Mouse (Mus musculus) heart, embryonic 13.5 days (tissue): Measurements from ENCODE around the gene Rasal1. TPM values are rescaled to one million over a fixed set of nuclear protein-coding genes. Genes with fewer than 3 reads are reported as not detected.

ENCODE experiments used
- ATAC-seq: fragments of 200-750 bp; cut with Nextera tagmentation; 2 replicates; pipeline ENCODE4 v1.8.0; 2017; ENCODE audit warnings: moderate TSS enrichment; ENCODE audit not compliant: insufficient number of reproducible peaks, low FRiP score, low TSS enrichment; ENCODE audit errors: extremely low read depth
- H3K27ac ChIP-seq: fragments of 300-500 bp; sonication (generic); replicated peaks from 2 replicates; pipeline ENCODE4 v1.5.1; 2015; ENCODE audit warnings: moderate library complexity, mild to moderate bottlenecking, inconsistent platforms
- H3K27me3 ChIP-seq: fragments of 300-500 bp; sonication (generic); replicated peaks from 2 replicates; pipeline ENCODE4 v1.6.1; 2015; ENCODE audit warnings: mild to moderate bottlenecking, inconsistent platforms
- H3K36me3 ChIP-seq: fragments of 300-500 bp; sonication (generic); 2 replicates; pipeline ENCODE4 v1.6.1; 2015; ENCODE audit warnings: mild to moderate bottlenecking, inconsistent platforms
- H3K4me1 ChIP-seq: fragments of 300-500 bp; sonication (generic); 2 replicates; pipeline ENCODE4 v1.6.1; 2015; ENCODE audit warnings: inconsistent platforms
- H3K4me2 ChIP-seq: fragments of 300-500 bp; sonication (generic); 2 replicates; pipeline ENCODE4 v1.6.1; 2015; ENCODE audit warnings: inconsistent platforms, mild to moderate bottlenecking, moderate library complexity
- H3K4me3 ChIP-seq: fragments of 300-500 bp; sonication (generic); 2 replicates; pipeline ENCODE4 v1.5.1; 2015; ENCODE audit warnings: moderate library complexity, mild to moderate bottlenecking, inconsistent platforms
- H3K9ac ChIP-seq: fragments of 300-500 bp; sonication (generic); 2 replicates; pipeline ENCODE4 v1.6.1; 2015; ENCODE audit warnings: inconsistent platforms, mild to moderate bottlenecking, moderate library complexity
- H3K9me3 ChIP-seq: fragments of 300-500 bp; sonication (generic); 2 replicates; pipeline ENCODE4 v1.6.1; 2016; ENCODE audit warnings: inconsistent platforms
- WGBS: fragments of 180-500 bp; shearing (Covaris S2); methylation state at CpG from one replicate; pipeline ENCODE4 v1.1.7; 2015; ENCODE audit warnings: mixed read lengths; 5-methylcytosine and 5-hydroxymethylcytosine counted together
- polyA plus RNA-seq: library from polyadenylated mRNA; unstranded; fragments of >200 nt; fragmentation: Nextera tagmentation; extraction: Ambion mirVana; gene quantifications from 2 replicates; pipeline ENCODE4 v1.2.1, GENCODE M21; 2015

The Rasal1 gene
- polyA plus RNA-seq, 1 experiment from 2014 or later = 0.37 TPM

DNA sequence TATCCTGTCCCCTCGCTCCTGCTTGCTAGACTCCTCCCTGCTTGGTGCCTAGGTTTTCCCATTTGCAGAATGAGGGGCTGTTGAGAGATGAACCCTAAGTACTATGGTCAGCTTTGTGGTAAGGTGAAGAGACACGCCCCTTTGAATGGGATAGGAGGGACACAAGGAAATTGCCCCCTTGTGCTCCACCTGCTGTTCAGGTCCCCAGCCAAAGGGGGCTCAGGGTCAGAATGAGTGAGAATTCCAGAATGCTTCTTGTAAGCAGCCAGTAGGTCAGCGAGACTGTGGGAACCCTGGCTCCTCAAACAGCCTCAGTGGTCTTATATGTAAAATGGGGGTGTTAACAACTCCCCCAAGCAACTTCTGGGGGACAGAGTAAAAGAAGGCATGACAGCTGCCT lies 49.6 kb downstream of the Rasal1 start:
- no peaks in the 10 kb centered on the region for H3K9me3 ChIP-seq
- H3K4me2 ChIP-seq = no peak overlapping the region
- peaks cover 7% of the 10 kb centered on the region; the same call in 1 of the 2 replicates for H3K4me1 ChIP-seq
- 50% methylated on average over 3 of the region's 3 CpGs for WGBS
- H3K27me3 ChIP-seq = peaks cover 100% of the 10 kb centered on the region
- H3K4me3 ChIP-seq = no peak overlapping the region
- ATAC-seq = no peak
- no peaks in the 10 kb centered on the region for H3K36me3 ChIP-seq
- H3K27ac ChIP-seq = no peak overlapping the region
- H3K9ac ChIP-seq = no peak overlapping the region

GRCm38 (mm10) chr5:120698801-120699391 lies 50.3 kb downstream of the Rasal1 start:
- Histone ChIP-seq H3K36me3 (no peaks in the 10 kb centered on the region), H3K4me2 (no peak overlapping the region), H3K9me3 (no peaks in the 10 kb centered on the region), H3K27ac (no peak overlapping the region), H3K4me3 (no peak overlapping the region), H3K9ac (no peak overlapping the region), H3K27me3 (peaks cover 100% of the 10 kb centered on the region), H3K4me1 (peaks cover 7% of the 10 kb centered on the region; the same call in 1 of the 2 replicates)
- ATAC-seq = no peak
- WGBS = 55% methylated on average over 16 of the region's 16 CpGs

DNA sequence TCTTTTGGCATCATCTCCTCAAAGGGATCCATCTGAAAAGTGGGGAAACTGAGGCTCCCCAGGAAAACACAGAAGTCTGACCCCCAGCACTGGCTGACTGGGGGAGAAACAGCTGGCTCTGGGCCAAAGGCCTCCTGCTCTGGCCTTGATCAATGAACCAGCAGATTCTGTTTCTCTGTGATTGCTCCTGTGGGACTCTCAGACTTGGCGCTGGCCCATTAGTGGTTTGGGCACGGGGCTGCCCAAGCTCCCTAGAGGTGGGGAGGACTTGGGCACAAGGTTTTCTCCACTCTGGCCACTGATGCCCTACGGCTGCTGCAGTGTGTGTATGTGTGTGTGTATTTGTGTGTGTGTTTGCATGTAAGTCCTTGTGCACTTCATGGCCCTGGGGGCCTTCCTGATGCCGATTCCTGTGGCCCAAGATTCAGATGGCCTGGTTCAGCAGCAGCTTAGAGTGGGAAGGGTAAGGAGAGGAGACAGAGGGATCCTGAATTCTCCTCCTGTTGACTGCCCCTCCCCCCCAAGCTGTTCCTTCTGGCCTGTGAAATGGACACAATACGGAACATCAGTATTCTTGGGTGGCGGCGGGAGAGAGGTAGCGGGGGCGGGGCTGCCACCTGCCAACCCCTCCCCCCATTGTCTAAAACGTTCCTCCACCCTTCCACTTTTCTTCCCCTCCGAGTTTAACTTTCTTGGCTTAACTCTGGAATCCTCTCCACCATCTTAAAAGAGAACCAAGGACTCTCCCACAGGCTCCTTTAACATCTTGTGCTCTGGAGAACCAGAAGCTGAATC lies 52.6 kb downstream of the Rasal1 start:
- Histone ChIP-seq H3K4me2 (no peak overlapping the region), H3K4me3 (no peak overlapping the region), H3K9ac (no peak overlapping the region), H3K36me3 (no peaks in the 10 kb centered on the region), H3K4me1 (no peaks in the 10 kb centered on the region), H3K9me3 (no peaks in the 10 kb centered on the region), H3K27ac (no peak overlapping the region), H3K27me3 (peaks cover 100% of the 10 kb centered on the region)
- ATAC-seq = no peak
- 57% methylated on average over 11 of the region's 11 CpGs for WGBS

DNA sequence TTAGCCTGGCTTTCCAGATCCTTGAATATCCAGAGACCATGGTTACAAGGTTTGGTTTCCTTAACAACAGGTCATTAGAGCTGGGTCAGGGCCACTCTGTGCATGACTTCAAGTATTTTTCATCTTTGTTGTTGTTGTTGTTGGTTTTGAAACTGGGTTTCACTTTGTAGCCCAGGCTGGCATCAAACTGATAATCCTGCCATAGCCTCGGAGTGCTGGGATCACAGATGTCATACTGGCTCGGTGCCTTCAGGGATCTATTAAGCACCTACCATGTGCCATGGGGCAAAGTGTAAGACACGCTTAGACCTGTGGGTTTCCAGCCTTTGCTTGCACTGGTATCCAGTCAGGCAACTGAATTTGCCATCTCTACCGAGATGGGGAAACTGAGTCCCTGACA lies 53.8 kb downstream of the Rasal1 start:
- H3K27ac ChIP-seq = no peak overlapping the region
- 0 out of 2 replicates have a peak, but pooled peaks cover 4% of the 10 kb centered on the region for H3K4me1 ChIP-seq
- WGBS = 78% methylated on average over 4 of the region's 4 CpGs
- no peak for ATAC-seq
- no peak overlapping the region for H3K4me3 ChIP-seq
- no peaks in the 10 kb centered on the region for H3K9me3 ChIP-seq
- no peak overlapping the region for H3K9ac ChIP-seq
- no peak overlapping the region for H3K4me2 ChIP-seq
- peaks cover 100% of the 10 kb centered on the region for H3K27me3 ChIP-seq
- no peaks in the 10 kb centered on the region for H3K36me3 ChIP-seq

GRCm38 (mm10) chr5:120702969-120703368 lies 54.4 kb downstream of the Rasal1 start:
- Histone ChIP-seq H3K4me1 (0 out of 2 replicates have a peak, but pooled peaks cover 4% of the 10 kb centered on the region), H3K4me3 (no peak overlapping the region), H3K9me3 (no peaks in the 10 kb centered on the region), H3K27me3 (peaks cover 100% of the 10 kb centered on the region), H3K4me2 (no peak overlapping the region), H3K9ac (no peak overlapping the region), H3K36me3 (no peaks in the 10 kb centered on the region), H3K27ac (no peak overlapping the region)
- no peak for ATAC-seq
- 69% methylated on average over 2 of the region's 2 CpGs for WGBS

- H3K36me3 ChIP-seq = no peaks in the 10 kb centered on the region
- H3K9ac ChIP-seq = no peak overlapping the region
- no peaks in the 10 kb centered on the region for H3K9me3 ChIP-seq
- no peak overlapping the region for H3K4me3 ChIP-seq
- no peak overlapping the region for H3K27ac ChIP-seq
- H3K4me1 ChIP-seq = 0 out of 2 replicates have a peak, but pooled peaks cover 4% of the 10 kb centered on the region
- WGBS = 73% methylated on average over 3 of the region's 3 CpGs
- H3K27me3 ChIP-seq = peaks cover 100% of the 10 kb centered on the region
- no peak for ATAC-seq
- no peak overlapping the region for H3K4me2 ChIP-seq
Measured at GRCm38 (mm10) chr5:120703660-120704059, 55.0 kb downstream of the Rasal1 start.

DNA sequence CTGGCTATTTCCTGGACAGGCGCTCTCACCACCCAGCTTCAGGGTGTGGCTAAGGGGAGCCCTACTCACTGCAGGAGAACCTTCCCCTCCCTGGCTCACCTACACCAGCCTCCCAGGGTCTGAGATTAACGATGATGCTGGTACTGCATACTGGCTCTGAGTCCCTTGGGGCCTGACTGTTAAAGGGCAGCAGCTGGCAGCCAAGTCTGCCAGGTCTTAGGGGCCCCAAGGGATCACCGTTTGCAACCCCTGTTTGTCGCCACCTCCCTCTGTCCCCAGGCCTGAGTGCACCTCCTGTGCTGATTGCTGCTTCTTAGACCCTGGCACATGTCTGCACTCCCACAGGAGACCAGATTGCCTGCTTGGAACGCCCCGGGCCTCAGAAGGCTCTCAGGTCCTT lies 55.8 kb downstream of the Rasal1 start:
- Histone ChIP-seq H3K4me1 (0 out of 2 replicates have a peak, but pooled peaks cover 4% of the 10 kb centered on the region), H3K36me3 (no peaks in the 10 kb centered on the region), H3K4me3 (no peak overlapping the region), H3K4me2 (no peak overlapping the region), H3K27me3 (peaks cover 100% of the 10 kb centered on the region), H3K9ac (no peak overlapping the region), H3K9me3 (no peaks in the 10 kb centered on the region), H3K27ac (no peak overlapping the region)
- 41% methylated on average over 6 of the region's 6 CpGs for WGBS
- no peak for ATAC-seq

- no peaks in the 10 kb centered on the region for H3K36me3 ChIP-seq
- H3K4me2 ChIP-seq = peak overlapping the region; percentile 47
- peaks cover 21% of the 10 kb centered on the region for H3K4me1 ChIP-seq
- WGBS = 4% methylated on average over 16 of the region's 16 CpGs
- peak overlapping the region; percentile 5; the same call in 1 of the 2 replicates for H3K4me3 ChIP-seq
- no peak for ATAC-seq
- H3K27ac ChIP-seq = no peak overlapping the region
- H3K9ac ChIP-seq = no peak overlapping the region
- no peaks in the 10 kb centered on the region for H3K9me3 ChIP-seq
- peaks cover 100% of the 10 kb centered on the region for H3K27me3 ChIP-seq
Measured at GRCm38 (mm10) chr5:120706541-120706940, 57.9 kb downstream of the Rasal1 start.

GRCm38 (mm10) chr5:120706976-120707375 lies 58.4 kb downstream of the Rasal1 start:
- no peak overlapping the region for H3K9ac ChIP-seq
- H3K4me1 ChIP-seq = peaks cover 21% of the 10 kb centered on the region
- H3K27ac ChIP-seq = no peak overlapping the region
- H3K27me3 ChIP-seq = peaks cover 100% of the 10 kb centered on the region
- ATAC-seq = no peak
- H3K4me3 ChIP-seq = peak overlapping the region; percentile 5; the same call in 1 of the 2 replicates
- no peaks in the 10 kb centered on the region for H3K36me3 ChIP-seq
- H3K9me3 ChIP-seq = no peaks in the 10 kb centered on the region
- 43% methylated on average over 13 of the region's 13 CpGs for WGBS
- peak overlapping the region; percentile 47 for H3K4me2 ChIP-seq

- Histone ChIP-seq H3K9me3 (no peaks in the 10 kb centered on the region), H3K4me1 (peaks cover 21% of the 10 kb centered on the region), H3K9ac (peak overlapping the region; percentile 68), H3K27ac (no peak overlapping the region), H3K4me3 (peak overlapping the region; percentile 52), H3K36me3 (no peaks in the 10 kb centered on the region), H3K27me3 (peaks cover 100% of the 10 kb centered on the region), H3K4me2 (peak overlapping the region; percentile 74)
- WGBS = 3% methylated on average over 40 of the region's 40 CpGs
- no peak for ATAC-seq
Measured at GRCm38 (mm10) chr5:120710161-120710825, 61.7 kb downstream of the Rasal1 start.

GRCm38 (mm10) chr5:120710826-120711248 lies 62.2 kb downstream of the Rasal1 start:
- no peak for ATAC-seq
- WGBS = 2% methylated on average over 25 of the region's 34 CpGs
- H3K4me1 ChIP-seq = peaks cover 26% of the 10 kb centered on the region
- H3K9ac ChIP-seq = peak overlapping the region; percentile 68
- no peaks in the 10 kb centered on the region for H3K36me3 ChIP-seq
- no peak overlapping the region for H3K27ac ChIP-seq
- H3K4me2 ChIP-seq = peak overlapping the region; percentile 74
- H3K9me3 ChIP-seq = no peaks in the 10 kb centered on the region
- peaks cover 99% of the 10 kb centered on the region for H3K27me3 ChIP-seq
- H3K4me3 ChIP-seq = peak overlapping the region; percentile 52
